Mouse (Mus musculus): Measurements from ENCODE around the gene E330021D16Rik. TPM values are rescaled to one million over a fixed set of nuclear protein-coding genes. Genes with fewer than 3 reads are reported as not detected.

The E330021D16Rik gene
- polyA plus RNA-seq, 2 experiments, result 0.08 TPM; not detected in 1

- no peak for TF ChIP-seq POLR2A (IDR thresholded peaks at IDR 0.05; ENCODE audit: borderline replicate concordance, extremely low read depth, insufficient read depth, insufficient read length)
- no peaks in the 10 kb centered on the region for H3K27me3 ChIP-seq (ENCODE audit: control insufficient read depth, insufficient read depth, low read length)
- WGBS, result 75% methylated on average over 2 of the region's 2 CpGs
- no peaks in the 10 kb centered on the region for H3K9me3 ChIP-seq (ENCODE audit: control insufficient read depth, low read length)
- H3K9ac ChIP-seq (ENCODE audit: low read depth, low read length, severe bottlenecking), result no peak overlapping the region
- H3K4me1 ChIP-seq (ENCODE audit: control insufficient read depth, insufficient read depth, low read length), result no peaks in the 10 kb centered on the region
- ATAC-seq (ENCODE audit: low FRiP score, low read depth) (no peak), DNase-seq (ENCODE audit: low spot score) (no peak)
- no peak overlapping the region for H3K4me2 ChIP-seq (replicated peaks; ENCODE audit: low read depth, low read length, severe bottlenecking)
- no peak overlapping the region for H3K4me3 ChIP-seq (replicated peaks; ENCODE audit: low read length)
- no peaks in the 10 kb centered on the region for H3K36me3 ChIP-seq (ENCODE audit: control insufficient read depth, insufficient read depth, low read length)
- no peak overlapping the region for H3K27ac ChIP-seq (replicated peaks; ENCODE audit: low read depth, low read length)
Measured at GRCm38 (mm10) chr6:136407608-136408192, 7.7 kb downstream of the E330021D16Rik start.

GRCm38 (mm10) chr6:136396860-136397259 lies 18.5 kb downstream of the E330021D16Rik start:
- 90% methylated on average over 9 of the region's 9 CpGs for WGBS
- no peak overlapping the region for H3K4me3 ChIP-seq (replicated peaks; ENCODE audit: low read length)
- H3K4me1 ChIP-seq (ENCODE audit: control insufficient read depth, insufficient read depth, low read length), result no peaks in the 10 kb centered on the region
- no peak overlapping the region for H3K4me2 ChIP-seq (replicated peaks; ENCODE audit: low read depth, low read length, severe bottlenecking)
- ATAC-seq (ENCODE audit: low FRiP score, low read depth) (no peak), DNase-seq (ENCODE audit: low spot score) (no peak)
- no peak overlapping the region for H3K27ac ChIP-seq (replicated peaks; ENCODE audit: low read depth, low read length)
- no peaks in the 10 kb centered on the region for H3K9me3 ChIP-seq (ENCODE audit: control insufficient read depth, low read length)
- no peak for TF ChIP-seq POLR2A (IDR thresholded peaks at IDR 0.05; ENCODE audit: borderline replicate concordance, extremely low read depth, insufficient read depth, insufficient read length)
- no peak overlapping the region for H3K9ac ChIP-seq (ENCODE audit: low read depth, low read length, severe bottlenecking)
- no peaks in the 10 kb centered on the region for H3K36me3 ChIP-seq (ENCODE audit: control insufficient read depth, insufficient read depth, low read length)
- H3K27me3 ChIP-seq (ENCODE audit: control insufficient read depth, insufficient read depth, low read length), result no peaks in the 10 kb centered on the region

GRCm38 (mm10) chr6:136390262-136390661 lies 25.1 kb downstream of the E330021D16Rik start:
- ATAC-seq (ENCODE audit: low FRiP score, low read depth) (no peak), DNase-seq (ENCODE audit: low spot score) (no peak)
- Histone ChIP-seq H3K36me3 (ENCODE audit: control insufficient read depth, insufficient read depth, low read length) (no peaks in the 10 kb centered on the region), H3K27me3 (ENCODE audit: control insufficient read depth, insufficient read depth, low read length) (no peaks in the 10 kb centered on the region), H3K27ac (replicated peaks; ENCODE audit: low read depth, low read length) (no peak overlapping the region), H3K4me2 (replicated peaks; ENCODE audit: low read depth, low read length, severe bottlenecking) (no peak overlapping the region), H3K9ac (ENCODE audit: low read depth, low read length, severe bottlenecking) (no peak overlapping the region), H3K4me1 (ENCODE audit: control insufficient read depth, insufficient read depth, low read length) (no peaks in the 10 kb centered on the region), H3K9me3 (ENCODE audit: control insufficient read depth, low read length) (no peaks in the 10 kb centered on the region), H3K4me3 (replicated peaks; ENCODE audit: low read length) (no peak overlapping the region)
- 74% methylated on average over 9 of the region's 9 CpGs for WGBS
- TF ChIP-seq POLR2A (IDR thresholded peaks at IDR 0.05; ENCODE audit: borderline replicate concordance, extremely low read depth, insufficient read depth, insufficient read length), result no peak

- ATAC-seq (ENCODE audit: low FRiP score, low read depth), result no peak
- no peaks in the 10 kb centered on the region for H3K9me3 ChIP-seq (ENCODE audit: control insufficient read depth, low read length)
- no peak for TF ChIP-seq POLR2A (IDR thresholded peaks at IDR 0.05; ENCODE audit: borderline replicate concordance, extremely low read depth, insufficient read depth, insufficient read length)
- no peak overlapping the region for H3K27ac ChIP-seq (replicated peaks; ENCODE audit: low read depth, low read length)
- no peak for DNase-seq (ENCODE audit: low spot score)
- WGBS, result 77% methylated on average over 7 of the region's 7 CpGs
- no peaks in the 10 kb centered on the region for H3K4me1 ChIP-seq (ENCODE audit: control insufficient read depth, insufficient read depth, low read length)
- H3K27me3 ChIP-seq (ENCODE audit: control insufficient read depth, insufficient read depth, low read length), result no peaks in the 10 kb centered on the region
- H3K36me3 ChIP-seq (ENCODE audit: control insufficient read depth, insufficient read depth, low read length), result no peaks in the 10 kb centered on the region
- H3K9ac ChIP-seq (ENCODE audit: low read depth, low read length, severe bottlenecking), result no peak overlapping the region
- H3K4me3 ChIP-seq (replicated peaks; ENCODE audit: low read length), result no peak overlapping the region
- no peak overlapping the region for H3K4me2 ChIP-seq (replicated peaks; ENCODE audit: low read depth, low read length, severe bottlenecking)
Measured at GRCm38 (mm10) chr6:136385287-136385686, 30.1 kb downstream of the E330021D16Rik start.

- WGBS, result 77% methylated on average over 3 of the region's 3 CpGs
- Histone ChIP-seq H3K4me1 (ENCODE audit: control insufficient read depth, insufficient read depth, low read length) (no peaks in the 10 kb centered on the region), H3K27ac (replicated peaks; ENCODE audit: low read depth, low read length) (no peak overlapping the region), H3K4me3 (replicated peaks; ENCODE audit: low read length) (no peak overlapping the region), H3K27me3 (ENCODE audit: control insufficient read depth, insufficient read depth, low read length) (no peaks in the 10 kb centered on the region), H3K36me3 (ENCODE audit: control insufficient read depth, insufficient read depth, low read length) (no peaks in the 10 kb centered on the region), H3K4me2 (replicated peaks; ENCODE audit: low read depth, low read length, severe bottlenecking) (no peak overlapping the region), H3K9me3 (ENCODE audit: control insufficient read depth, low read length) (no peaks in the 10 kb centered on the region), H3K9ac (ENCODE audit: low read depth, low read length, severe bottlenecking) (no peak overlapping the region)
- ATAC-seq (ENCODE audit: low FRiP score, low read depth) (no peak), DNase-seq (ENCODE audit: low spot score) (no peak)
- no peak for TF ChIP-seq POLR2A (IDR thresholded peaks at IDR 0.05; ENCODE audit: borderline replicate concordance, extremely low read depth, insufficient read depth, insufficient read length)
Measured at GRCm38 (mm10) chr6:136383218-136383617, 32.2 kb downstream of the E330021D16Rik start.

- no peak for TF ChIP-seq POLR2A (IDR thresholded peaks at IDR 0.05; ENCODE audit: borderline replicate concordance, extremely low read depth, insufficient read depth, insufficient read length)
- no peak for DNase-seq (ENCODE audit: low spot score)
- no peak overlapping the region for H3K4me2 ChIP-seq (replicated peaks; ENCODE audit: low read depth, low read length, severe bottlenecking)
- ATAC-seq (ENCODE audit: low FRiP score, low read depth), result no peak
- no peaks in the 10 kb centered on the region for H3K4me1 ChIP-seq (ENCODE audit: control insufficient read depth, insufficient read depth, low read length)
- no peaks in the 10 kb centered on the region for H3K27me3 ChIP-seq (ENCODE audit: control insufficient read depth, insufficient read depth, low read length)
- no peak overlapping the region for H3K27ac ChIP-seq (replicated peaks; ENCODE audit: low read depth, low read length)
- H3K4me3 ChIP-seq (replicated peaks; ENCODE audit: low read length), result no peak overlapping the region
- no peak overlapping the region for H3K9ac ChIP-seq (ENCODE audit: low read depth, low read length, severe bottlenecking)
- H3K9me3 ChIP-seq (ENCODE audit: control insufficient read depth, low read length), result no peaks in the 10 kb centered on the region
- H3K36me3 ChIP-seq (ENCODE audit: control insufficient read depth, insufficient read depth, low read length), result no peaks in the 10 kb centered on the region
Measured at GRCm38 (mm10) chr6:136376097-136376496, 39.3 kb downstream of the E330021D16Rik start.

Measured in limb, embryonic 14.5 days (tissue).